ENCODE assay signal across 21 mouse cellular contexts in genomic region chr2:29500601-29501350, GRCm38 (mm10).
DNase-seq lines count a peak whose midpoint lies in the region; TF ChIP-seq lines count a peak whose summit lies in the region.
"Had no signal": no experiment of that assay in that cellular context is flagged by ENCODE, and none has a peak within 500 bp of the region (broad histone marks: within the 10 kb centered on the region; RNA-seq: fewer than 3 reads in every experiment).

No protein-coding gene starts in this region.

- TF ChIP-seq EP300 in ES-Bruce4 (IDR thresholded peaks at IDR 0.05; ENCODE audit: insufficient read depth, low read depth, low read length) = peak; percentile 78

- H3K4me1 ChIP-seq in ES-Bruce4 (ENCODE audit: control insufficient read depth, insufficient read depth, low read length) (peaks cover 16% of the 10 kb centered on the region), ES-E14 (ENCODE audit: control insufficient read depth in 2 of 2, insufficient read depth in 2 of 2, low read length in 2 of 2, poor library complexity in 1 of 2) (peaks cover 14 to 36% of the 10 kb centered on the region in 2 experiments)

- DNase-seq in spleen, postnatal 36 days (ENCODE audit: low spot score in 2 of 2) = peak; percentile 58 to 60
- DNase-seq in spleen, postnatal 4 days (ENCODE audit: low spot score in 2 of 2) = no peak
- DNase-seq in ES-E14 (ENCODE audit: low read depth, low spot score) (peak; percentile 40), ZHBTc4 (ENCODE audit: low read depth, low spot score) (peak; percentile 85)
- no peak for DNase-seq in layer of hippocampus, postnatal 25 days (ENCODE audit: extremely low spot score in 1 of 2, low spot score in 1 of 2)
- no peak for DNase-seq in embryo, embryonic 11 days
- DNase-seq in layer of hippocampus, adult 8-10 months (ENCODE audit: low spot score in 2 of 2) = no peak
- DNase-seq: adrenal gland, adult 2 months; adrenal gland, postnatal 10 days; adrenal gland, postnatal 25 days; cerebellum, adult 11 months; cerebellum, adult 18-20 months; cerebellum, adult 8-10 months; cerebellum, adult 9-11 months; cerebellum, postnatal 14 days; cerebellum, postnatal 36 days had no signal

- H3K36me3 ChIP-seq in ES-Bruce4 (ENCODE audit: control insufficient read depth, insufficient read depth, low read length, poor library complexity, severe bottlenecking) (no peaks in the 10 kb centered on the region), ES-E14 (ENCODE audit: control insufficient read depth, insufficient read depth, low read length, poor library complexity, severe bottlenecking) (no peaks in the 10 kb centered on the region)

- no peak for TF ChIP-seq POLR2A in ES-Bruce4 (IDR thresholded peaks at IDR 0.05; ENCODE audit: insufficient read depth, low read length)

- H3K27ac ChIP-seq in ES-Bruce4 (ENCODE audit: insufficient read depth, low read length) (no peak overlapping the region), ES-E14 (ENCODE audit: insufficient read depth, low read depth, low read length, poor library complexity, severe bottlenecking) (no peak overlapping the region)
- H3K27ac ChIP-seq: embryonic facial prominence, embryonic 10.5 days; embryonic facial prominence, embryonic 12.5 days; forebrain, embryonic 13.5 days had no signal

- H3K27me3 ChIP-seq in ES-Bruce4 (ENCODE audit: control insufficient read depth, insufficient read depth, low read length, poor library complexity, severe bottlenecking) = no peaks in the 10 kb centered on the region
- H3K27me3 ChIP-seq: CH12.LX; embryonic facial prominence, embryonic 12.5 days; forebrain, embryonic 13.5 days had no signal

- H3K4me3 ChIP-seq in ES-Bruce4 (ENCODE audit: low read depth, low read length) (no peak overlapping the region), ES-E14 (ENCODE audit: insufficient read depth in 1 of 2, low read depth in 1 of 2, low read length in 2 of 2, poor library complexity in 1 of 2, severe bottlenecking in 1 of 2) (no peak overlapping the region)
- H3K4me3 ChIP-seq: embryonic facial prominence, embryonic 10.5 days; embryonic facial prominence, embryonic 12.5 days; forebrain, embryonic 13.5 days had no signal

- H3K9me3 ChIP-seq in ES-Bruce4 (replicated peaks; ENCODE audit: control insufficient read depth, insufficient read depth, low read length, poor library complexity, severe bottlenecking) (no peaks in the 10 kb centered on the region), ES-E14 (ENCODE audit: control insufficient read depth, insufficient read depth, low read depth, low read length) (no peaks in the 10 kb centered on the region)
- H3K9me3 ChIP-seq: embryonic facial prominence, embryonic 10.5 days; embryonic facial prominence, embryonic 12.5 days; forebrain, embryonic 13.5 days had no signal

- H3K9ac ChIP-seq in ES-Bruce4 (ENCODE audit: low read depth, poor library complexity, severe bottlenecking) (no peak overlapping the region), ES-E14 (ENCODE audit: insufficient read depth, low read depth, low read length, poor library complexity, severe bottlenecking) (no peak overlapping the region)
- H3K9ac ChIP-seq: embryonic facial prominence, embryonic 12.5 days; forebrain, embryonic 13.5 days had no signal

- in situ Hi-C loops in ES-E14 (cut with MboI; ENCODE audit: low sequenced_read_pairs in 2 of 2, unreplicated experiment in 2 of 2) = no loop called here

- TF ChIP-seq CTCF in ES-Bruce4 (IDR thresholded peaks at IDR 0.05; ENCODE audit: low read depth, low read length) = no peak

TF ChIP-seq in ES-E14, 5 proteins besides CTCF, POLR2A, EP300 and RAD21:
- TF ChIP-seq MAFK (IDR thresholded peaks at IDR 0.05; ENCODE audit: insufficient read depth, low read depth, low read length) (no peak), ZNF384 (IDR thresholded peaks at IDR 0.05; ENCODE audit: low read depth, low read length) (no peak), HCFC1 (IDR thresholded peaks at IDR 0.05; ENCODE audit: borderline replicate concordance, insufficient read depth, low read length) (no peak), ZC3H11A (IDR thresholded peaks at IDR 0.05; ENCODE audit: borderline replicate concordance, low read depth, low read length) (no peak), CHD2 (IDR thresholded peaks at IDR 0.05; ENCODE audit: low read depth, low read length) (no peak)

Comparison
In these comparisons a context has a peak if more than half of its experiments do, and no peak if none do; other contexts are left out.
1. DNase-seq: peak in spleen, postnatal 36 days (2 of 2), ES-E14 (single experiment) and ZHBTc4 (single experiment); none in spleen, postnatal 4 days (0 of 2), layer of hippocampus, postnatal 25 days (0 of 2), embryo, embryonic 11 days (single experiment) and layer of hippocampus, adult 8-10 months (0 of 2).